Mouse (Mus musculus): ENCODE results near the gene Pigc.

Gene Pigc

GRCm38 (mm10) chr1:161976255-161977182 lies 7.5 kb downstream of the Pigc start:
- DNase-seq, result peak; percentile 86

- no peak for DNase-seq
Measured at GRCm38 (mm10) chr1:161977331-161977730, 8.3 kb downstream of the Pigc start.

GRCm38 (mm10) chr1:161978173-161978700 lies 9.3 kb downstream of the Pigc start:
- DNase-seq, result no peak

GRCm38 (mm10) chr1:161979536-161979935 lies 10.6 kb downstream of the Pigc start, which contains the start of gene 4930558K02Rik:
TSS of gene 4930558K02Rik (minus strand) at chr1:161979636.
- no peak for DNase-seq

- DNase-seq, result no peak
Measured at GRCm38 (mm10) chr1:161980046-161980445, 11.1 kb downstream of the Pigc start.

DNA sequence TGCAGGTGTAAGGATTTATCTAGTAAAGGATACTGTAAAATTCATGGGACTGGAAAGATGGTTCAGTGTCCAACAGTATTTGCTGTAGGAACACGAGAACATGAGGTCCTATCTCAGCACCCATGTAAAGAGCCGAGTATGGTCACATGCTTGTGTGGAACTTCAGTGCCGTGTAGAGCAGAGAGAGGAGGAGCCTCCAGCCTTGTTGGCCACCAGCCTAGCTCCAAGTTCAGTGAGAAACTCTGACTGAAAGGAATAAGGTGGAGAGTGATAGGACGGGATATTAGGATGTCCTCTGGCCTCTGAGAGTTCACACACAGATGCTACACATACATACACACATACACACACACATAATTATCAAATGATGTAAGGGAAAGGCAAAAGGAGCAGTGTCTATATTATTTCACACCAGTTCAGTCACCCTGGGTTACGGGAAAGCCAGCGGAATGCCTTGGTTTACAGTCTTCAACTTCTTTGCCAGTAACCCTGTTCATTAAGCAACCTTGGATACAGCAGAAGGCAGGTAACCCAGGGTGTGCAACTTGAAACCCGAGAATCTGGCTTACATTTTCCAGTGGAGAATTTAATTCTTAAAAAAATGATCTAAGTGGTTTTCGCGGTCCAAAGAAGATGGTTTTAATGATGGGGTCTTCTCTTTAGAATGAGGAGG lies 11.8 kb downstream of the Pigc start:
- no peak for DNase-seq

DNA sequence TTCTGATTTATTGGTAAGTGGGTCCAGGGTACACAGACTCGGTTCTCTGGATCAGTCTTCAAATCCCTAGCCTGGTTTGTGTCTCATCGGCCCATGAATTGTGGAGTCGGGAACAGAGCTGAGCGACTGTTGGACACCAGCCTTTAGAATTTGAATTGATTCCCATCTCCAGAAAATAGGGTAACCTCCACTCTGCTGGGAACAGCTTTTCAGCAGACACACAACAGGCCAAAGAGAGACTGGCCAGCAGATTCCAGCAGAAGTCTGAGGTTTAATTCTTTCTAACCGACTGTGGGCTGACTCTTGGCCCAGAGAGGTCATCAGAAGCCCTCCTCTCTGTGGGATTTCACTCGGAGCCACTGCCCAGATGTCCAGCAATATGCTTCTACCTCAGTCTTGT lies 14.5 kb downstream of the Pigc start:
- DNase-seq, result no peak

GRCm38 (mm10) chr1:161983979-161984566 lies 15.1 kb downstream of the Pigc start:
- DNase-seq, result no peak

GRCm38 (mm10) chr1:161990684-161991578 lies 21.9 kb downstream of the Pigc start:
- no peak for DNase-seq

DNA sequence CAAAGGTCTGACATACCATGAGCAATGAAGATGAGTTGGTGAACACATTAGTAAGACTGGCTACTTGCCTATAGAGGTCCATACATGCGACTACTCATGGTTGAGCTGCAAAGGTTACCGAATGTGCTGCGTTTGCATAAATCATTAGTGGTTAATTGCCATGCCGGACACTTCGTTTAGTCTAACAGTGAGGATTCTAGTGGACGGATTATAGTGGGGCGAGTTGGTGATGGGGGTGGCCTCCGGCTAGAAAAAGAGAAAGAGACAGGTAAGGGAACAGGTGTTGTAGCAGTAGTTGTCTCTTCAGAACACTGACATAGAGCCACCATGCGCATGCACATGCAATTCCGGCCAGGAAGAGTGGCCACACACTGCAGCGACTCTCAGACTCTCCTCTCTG lies 22.9 kb downstream of the Pigc start:
- DNase-seq, result no peak

DNA sequence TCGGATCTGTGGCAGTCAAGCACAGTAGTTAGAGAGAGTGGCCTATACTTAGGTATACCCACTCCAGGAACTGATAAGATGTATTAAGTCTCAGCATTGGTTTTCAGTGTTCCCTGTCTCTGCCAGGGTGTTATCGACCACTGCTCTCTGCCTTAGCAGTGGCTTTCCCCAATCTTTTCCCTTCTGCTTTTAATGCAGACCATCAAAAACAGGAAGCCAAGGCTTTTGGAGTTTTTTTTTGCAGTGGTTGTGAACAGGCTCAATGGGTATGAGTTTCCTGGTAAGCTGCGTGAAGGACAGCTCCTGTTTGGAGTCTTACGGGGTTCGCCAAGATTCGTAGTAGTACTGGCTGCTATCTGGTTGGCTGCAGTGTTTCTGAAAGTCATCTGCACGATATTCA lies 23.4 kb downstream of the Pigc start:
- no peak for DNase-seq

DNA sequence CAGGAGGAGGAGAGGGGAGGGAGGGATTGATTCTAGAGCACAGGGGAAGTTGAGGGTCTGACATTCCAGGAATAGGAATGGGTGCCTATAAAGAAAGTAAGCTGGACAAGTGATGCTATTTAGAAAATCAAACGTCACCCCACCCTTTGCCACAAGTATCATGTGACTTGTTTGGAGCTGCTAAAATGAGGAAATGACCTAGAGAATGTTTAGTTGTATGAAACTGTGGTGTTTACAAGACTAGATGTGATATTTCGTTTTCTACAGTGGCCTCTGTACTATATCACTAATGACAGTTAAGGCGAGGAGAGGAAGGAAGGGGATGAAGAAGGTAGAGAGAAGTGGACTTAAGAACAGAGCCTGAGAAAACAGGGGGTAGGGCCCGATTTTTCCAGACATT lies 29.8 kb downstream of the Pigc start:
- no peak for DNase-seq

- no peak for DNase-seq
Measured at GRCm38 (mm10) chr1:161999338-161999737, 30.4 kb downstream of the Pigc start.

DNA sequence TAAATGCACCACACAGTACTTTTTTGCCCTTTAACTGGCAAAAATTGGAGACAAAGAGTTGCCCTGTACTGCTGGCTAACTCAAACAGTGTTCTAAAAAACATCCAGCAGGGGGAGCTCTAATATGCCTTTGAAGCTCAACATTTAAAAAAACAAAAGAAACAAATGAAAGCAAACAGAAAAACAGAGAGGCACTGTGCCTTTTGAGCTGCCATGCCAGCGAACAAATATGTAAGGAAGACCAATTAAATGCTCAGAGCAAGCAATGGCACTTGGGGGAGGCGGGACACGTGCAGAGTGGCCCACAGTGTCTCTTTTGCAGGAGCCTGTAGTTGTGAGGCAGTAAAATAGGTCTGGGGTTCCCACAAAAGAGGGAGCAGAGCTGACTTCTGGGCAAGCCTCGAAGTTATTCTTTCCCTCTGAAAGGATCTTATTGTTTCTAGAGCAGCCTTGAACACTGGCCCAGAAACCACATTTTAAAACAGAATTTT lies 30.9 kb downstream of the Pigc start:
- peak; percentile 57 for DNase-seq

DNA sequence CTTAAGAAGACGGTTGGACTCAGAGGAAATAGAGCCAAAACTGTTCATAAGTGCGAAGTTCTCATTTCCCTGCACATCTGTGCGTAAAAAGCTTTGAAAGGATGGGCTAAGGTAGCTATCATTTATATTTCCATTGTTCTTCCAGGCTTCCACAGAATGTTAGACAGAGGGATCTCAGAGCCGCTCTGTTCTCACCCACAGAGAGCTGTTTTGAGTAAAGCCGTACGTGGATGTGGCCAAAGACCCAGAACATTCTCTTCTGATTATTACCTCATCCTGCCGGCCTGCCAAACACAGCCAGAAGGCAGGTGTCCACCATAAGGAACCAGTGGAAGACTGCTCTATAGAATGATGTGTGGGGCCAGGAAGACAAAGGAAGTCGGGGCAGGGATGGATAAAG lies 32.3 kb downstream of the Pigc start:
- no peak for DNase-seq

- DNase-seq, result no peak
Measured at GRCm38 (mm10) chr1:162003729-162004517, 34.9 kb downstream of the Pigc start.

- no peak for DNase-seq
Measured at GRCm38 (mm10) chr1:162004518-162004780, 35.5 kb downstream of the Pigc start.

GRCm38 (mm10) chr1:162004821-162005770 lies 36.1 kb downstream of the Pigc start:
- peak; percentile 82 for DNase-seq

DNA sequence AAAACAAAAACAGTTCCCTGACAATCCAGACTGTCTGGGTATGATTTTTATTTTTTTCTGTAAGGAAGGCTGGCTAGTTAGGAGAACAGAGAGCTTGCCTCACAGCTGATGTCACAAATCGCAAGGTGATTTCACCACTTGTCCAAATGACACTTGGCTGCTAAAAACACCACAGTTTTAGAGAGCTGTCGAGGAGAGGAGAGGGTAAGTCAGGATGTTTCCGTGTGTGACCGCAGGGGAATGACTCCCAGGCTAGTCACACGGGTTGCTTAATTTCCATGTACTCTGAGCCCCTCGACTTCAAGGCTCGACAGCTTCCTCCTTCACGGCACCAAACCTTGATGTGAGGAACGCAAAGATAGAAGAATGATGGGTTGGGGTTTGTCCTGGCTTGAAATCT lies 37.1 kb downstream of the Pigc start:
- no peak for DNase-seq

GRCm38 (mm10) chr1:162008208-162008607 lies 39.2 kb downstream of the Pigc start:
- no peak for DNase-seq

Data from kidney, postnatal 10 days (tissue).